Mouse (Mus musculus) heart, embryonic 11.5 days (tissue): Measurements from ENCODE around the gene Tmem135. TPM values are rescaled to one million over a fixed set of nuclear protein-coding genes. Genes with fewer than 3 reads are reported as not detected.

Experiments used
- ATAC-seq: fragments of 200-750 bp; cut with Nextera tagmentation; replicated peaks from 2 replicates; pipeline ENCODE4 v1.8.0; 2017; ENCODE audit warnings: moderate library complexity; ENCODE audit not compliant: insufficient number of reproducible peaks, low FRiP score, low TSS enrichment
- H3K27ac ChIP-seq: fragments of 300-500 bp; sonication (generic); 2 replicates; pipeline ENCODE4 v1.5.1; 2014; ENCODE audit warnings: mild to moderate bottlenecking, low read depth, low read length
- H3K27me3 ChIP-seq: fragments of 300-500 bp; sonication (generic); 2 replicates; pipeline ENCODE4 v1.6.1; 2014; ENCODE audit warnings: mild to moderate bottlenecking, low read length, mixed read lengths; ENCODE audit not compliant: control insufficient read depth, insufficient read depth
- H3K36me3 ChIP-seq: fragments of 300-500 bp; sonication (generic); 2 replicates; pipeline ENCODE4 v1.6.1; 2014; ENCODE audit warnings: mild to moderate bottlenecking, low read length, moderate library complexity, mixed read lengths; ENCODE audit not compliant: control insufficient read depth, insufficient read depth
- H3K4me1 ChIP-seq: fragments of 300-500 bp; sonication (generic); 2 replicates; pipeline ENCODE4 v1.6.1; 2014; ENCODE audit warnings: low read length; ENCODE audit not compliant: control insufficient read depth, insufficient read depth
- H3K4me2 ChIP-seq: fragments of 300-500 bp; sonication (generic); 2 replicates; pipeline ENCODE4 v1.6.1; 2014; ENCODE audit warnings: mild to moderate bottlenecking, moderate library complexity
- H3K4me3 ChIP-seq: fragments of 300-500 bp; sonication (generic); 2 replicates; pipeline ENCODE4 v1.5.1; 2014; ENCODE audit warnings: low read depth, low read length
- H3K9ac ChIP-seq: fragments of 300-500 bp; sonication (generic); 2 replicates; pipeline ENCODE4 v1.6.1; 2014; ENCODE audit warnings: mild to moderate bottlenecking, low read depth, low read length, moderate library complexity
- H3K9me3 ChIP-seq: fragments of 300-500 bp; sonication (generic); replicated peaks from 2 replicates; pipeline ENCODE4 v1.6.1; 2016; ENCODE audit warnings: low read length; ENCODE audit not compliant: control insufficient read depth
- WGBS: fragments of 180-500 bp; shearing (Covaris S2); extraction: QIAGEN DNeasy Blood & Tissue Kit; methylation state at CpG from one replicate; pipeline ENCODE4 v1.1.7; 2014; ENCODE audit not compliant: insufficient replicate concordance; 5-methylcytosine and 5-hydroxymethylcytosine counted together
- polyA plus RNA-seq: library from polyadenylated mRNA; unstranded; fragments of >200 nt; fragmentation: Nextera tagmentation; extraction: Ambion mirVana; gene quantifications from 2 replicates; pipeline ENCODE4 v1.2.1, GENCODE M21; 2014

Tmem135 gene
- polyA plus RNA-seq, 1 experiment from 2014 or later, result 27.2 TPM

DNA sequence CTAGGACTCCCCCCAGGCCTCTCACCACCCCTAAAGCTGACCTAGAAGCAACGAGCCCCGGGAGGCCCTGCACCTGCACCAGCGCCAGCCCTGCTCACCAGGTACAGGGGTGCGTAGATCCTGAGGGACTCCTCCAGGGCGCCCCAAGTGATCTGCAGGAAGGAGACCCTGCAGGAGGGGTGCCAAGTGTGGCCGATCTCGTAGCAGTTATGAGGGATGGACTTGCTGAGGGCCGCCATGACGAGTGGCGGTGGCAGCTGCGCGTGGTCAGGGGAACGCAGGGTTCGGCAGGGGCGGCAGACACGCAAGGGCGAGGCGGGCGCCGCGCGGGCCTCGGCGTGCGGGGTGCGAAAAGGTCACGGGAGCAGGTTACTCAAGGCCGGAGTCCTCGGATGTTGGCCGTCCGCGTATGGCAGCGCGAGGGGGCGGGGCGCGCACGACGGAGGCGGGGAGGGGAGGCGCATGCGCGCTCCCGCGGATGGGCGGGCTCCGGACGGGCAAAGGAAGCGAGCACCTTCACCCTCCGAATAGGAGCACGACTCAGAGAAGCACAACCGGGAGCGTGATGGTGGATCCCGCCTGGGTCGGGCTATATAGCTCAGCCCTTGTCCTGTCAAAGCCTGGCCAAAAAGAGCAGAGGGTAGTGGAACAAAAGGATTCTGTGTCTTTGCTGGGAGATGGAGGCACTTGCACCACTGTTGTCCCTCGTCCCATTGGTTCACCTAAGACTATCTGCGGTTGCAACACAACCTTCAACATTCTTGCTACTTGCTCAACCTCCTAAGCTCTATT, 65.5 kb downstream of the Tmem135 start:
- Histone ChIP-seq H3K36me3 (no peaks in the 10 kb centered on the region), H3K9ac (peak overlapping the region; percentile 87), H3K27me3 (no peaks in the 10 kb centered on the region), H3K4me1 (peaks cover 15% of the 10 kb centered on the region), H3K4me2 (peak overlapping the region; percentile 86), H3K9me3 (no peaks in the 10 kb centered on the region), H3K27ac (peak overlapping the region; percentile 60), H3K4me3 (peak overlapping the region; percentile 75)
- ATAC-seq, result peak; percentile 92
- WGBS, result 1% methylated on average over 50 of the region's 57 CpGs

DNA sequence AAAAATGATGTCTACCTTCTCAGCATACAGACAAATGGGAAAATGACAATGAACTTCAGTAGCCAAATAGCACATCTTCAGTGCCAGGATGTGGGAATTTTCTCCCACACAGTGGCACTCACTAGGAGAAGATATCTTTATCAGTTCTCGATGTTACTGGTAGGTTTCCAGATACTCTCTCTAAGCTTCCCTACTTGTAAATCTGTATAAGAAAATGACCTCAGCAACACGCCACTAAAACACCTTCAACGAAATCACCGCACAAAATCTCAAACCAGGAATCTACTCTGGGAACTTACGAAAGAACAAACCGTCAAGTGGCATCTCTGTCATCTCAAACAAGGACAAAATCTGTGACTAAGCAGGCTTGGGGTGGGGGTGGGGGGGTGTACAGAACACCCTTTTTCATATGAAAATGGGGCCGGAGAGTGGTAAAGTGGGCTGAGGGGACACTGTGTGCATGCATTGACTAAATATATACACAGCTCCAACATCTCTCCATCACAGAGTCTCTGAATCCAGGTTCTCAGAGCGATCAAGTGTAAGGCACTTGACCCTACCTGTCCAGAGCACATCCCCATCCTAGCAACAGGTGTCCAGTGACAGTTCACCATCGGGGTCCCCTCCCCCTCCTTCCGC, 66.2 kb downstream of the Tmem135 start:
- H3K27ac ChIP-seq, result peak overlapping the region; percentile 60; the same call in 1 of the 2 replicates
- H3K4me2 ChIP-seq, result peak overlapping the region; percentile 86
- 32% methylated on average over 10 of the region's 10 CpGs for WGBS
- H3K36me3 ChIP-seq, result no peaks in the 10 kb centered on the region
- H3K9ac ChIP-seq, result peak overlapping the region; percentile 87
- H3K4me3 ChIP-seq, result peak overlapping the region; percentile 75
- peaks cover 15% of the 10 kb centered on the region for H3K4me1 ChIP-seq
- no peaks in the 10 kb centered on the region for H3K27me3 ChIP-seq
- H3K9me3 ChIP-seq, result no peaks in the 10 kb centered on the region
- ATAC-seq, result no peak; the same call in 1 of the 2 replicates

DNA sequence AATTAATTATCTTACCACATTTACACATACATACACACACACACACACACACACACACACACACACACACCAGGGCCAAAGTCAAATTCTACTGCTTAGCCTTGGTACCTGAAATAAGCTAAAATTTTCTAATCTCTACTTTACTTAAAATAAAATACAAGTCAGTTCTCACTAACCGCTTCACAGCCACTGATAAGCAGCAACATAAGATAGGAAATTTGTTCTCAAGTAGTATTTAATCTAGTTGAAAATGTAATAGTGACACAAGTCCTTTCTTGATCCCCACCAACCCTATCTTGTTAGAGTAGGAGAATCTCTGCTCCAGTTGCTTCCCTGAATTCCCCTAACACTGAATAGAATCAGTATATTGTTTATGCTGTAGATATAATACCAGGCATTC, 67.6 kb downstream of the Tmem135 start:
- H3K9ac ChIP-seq, result no peak overlapping the region
- no peak overlapping the region for H3K27ac ChIP-seq
- no peaks in the 10 kb centered on the region for H3K36me3 ChIP-seq
- H3K9me3 ChIP-seq, result no peaks in the 10 kb centered on the region
- H3K4me1 ChIP-seq, result peaks cover 19% of the 10 kb centered on the region
- WGBS, result 56% methylated on average over 1 of the region's 1 CpGs
- H3K4me2 ChIP-seq, result no peak overlapping the region
- H3K27me3 ChIP-seq, result no peaks in the 10 kb centered on the region
- H3K4me3 ChIP-seq, result no peak overlapping the region
- ATAC-seq, result no peak

DNA sequence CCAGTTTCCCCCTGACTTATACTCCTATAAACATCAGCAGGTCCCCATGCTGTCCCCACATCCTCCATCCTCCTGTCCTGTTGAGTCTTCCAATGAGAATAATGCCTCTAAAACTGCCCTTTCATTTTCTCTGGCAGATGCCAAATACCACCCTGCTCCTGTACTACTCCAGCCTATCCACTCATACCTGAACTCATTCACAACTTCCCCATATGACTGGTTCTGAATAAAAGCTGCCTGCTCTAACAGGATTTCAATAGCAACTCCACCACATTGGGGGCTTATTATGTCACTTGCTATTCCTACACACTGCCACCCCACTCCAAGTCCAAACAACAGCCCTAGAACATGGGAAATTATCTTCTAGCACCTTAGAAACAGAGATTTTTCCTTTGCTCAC, 68.7 kb downstream of the Tmem135 start:
- no peak for ATAC-seq
- no peak overlapping the region for H3K9ac ChIP-seq
- no peaks in the 10 kb centered on the region for H3K9me3 ChIP-seq
- no peak overlapping the region for H3K27ac ChIP-seq
- H3K4me1 ChIP-seq, result peaks cover 19% of the 10 kb centered on the region
- no peak overlapping the region for H3K4me3 ChIP-seq
- H3K4me2 ChIP-seq, result no peak overlapping the region
- no peaks in the 10 kb centered on the region for H3K27me3 ChIP-seq
- H3K36me3 ChIP-seq, result no peaks in the 10 kb centered on the region; the same call in 1 of the 2 replicates

DNA sequence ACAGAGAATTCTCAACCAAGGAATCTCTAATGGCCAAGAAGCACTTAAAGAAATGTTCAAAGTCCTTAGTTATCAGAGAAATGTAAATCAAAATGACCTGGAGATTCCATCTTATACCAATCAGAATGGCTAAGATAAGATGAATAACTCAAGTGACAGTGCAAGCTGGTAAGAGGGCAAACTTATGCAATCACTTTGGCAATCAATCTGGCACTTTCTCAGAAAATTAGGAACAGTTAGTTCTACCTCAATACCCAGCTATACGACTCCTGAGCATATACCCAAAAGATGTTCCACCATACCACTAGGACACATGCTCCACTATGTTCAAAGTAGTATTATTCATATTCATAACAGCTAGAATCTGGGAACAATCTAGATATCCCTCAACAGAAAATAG, 74.1 kb downstream of the Tmem135 start:
- Histone ChIP-seq H3K36me3 (no peaks in the 10 kb centered on the region; the same call in 1 of the 2 replicates), H3K9ac (no peak overlapping the region), H3K4me2 (no peak overlapping the region), H3K9me3 (no peaks in the 10 kb centered on the region), H3K27me3 (no peaks in the 10 kb centered on the region), H3K27ac (no peak overlapping the region), H3K4me1 (peaks cover 13% of the 10 kb centered on the region), H3K4me3 (no peak overlapping the region)
- WGBS, result 85% methylated on average over 1 of the region's 1 CpGs
- no peak for ATAC-seq

DNA sequence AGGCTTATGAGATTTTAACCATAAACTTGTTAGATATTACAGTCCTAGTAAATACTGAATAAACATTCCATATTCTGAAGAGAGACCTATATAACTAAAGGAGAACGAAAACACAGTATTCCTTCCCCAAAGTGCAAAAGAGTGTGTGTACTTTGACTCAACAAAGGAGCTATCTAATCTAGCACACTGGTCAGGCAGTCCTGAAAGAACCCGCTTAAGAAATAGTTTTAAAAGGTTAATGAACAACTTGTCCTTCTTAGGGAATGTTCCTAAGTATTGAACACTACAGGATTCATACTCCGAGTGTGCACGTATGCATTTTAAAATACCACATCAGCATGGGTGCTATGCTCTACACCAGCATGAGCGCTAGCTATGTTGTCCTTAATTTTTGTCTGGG, 76.3 kb downstream of the Tmem135 start:
- no peak overlapping the region for H3K9ac ChIP-seq
- ATAC-seq, result no peak
- H3K4me2 ChIP-seq, result no peak overlapping the region
- no peak overlapping the region for H3K4me3 ChIP-seq
- WGBS, result 78% methylated on average over 5 of the region's 5 CpGs
- H3K4me1 ChIP-seq, result peaks cover 13% of the 10 kb centered on the region
- no peaks in the 10 kb centered on the region for H3K9me3 ChIP-seq
- H3K27me3 ChIP-seq, result no peaks in the 10 kb centered on the region
- H3K36me3 ChIP-seq, result no peaks in the 10 kb centered on the region; the same call in 1 of the 2 replicates
- no peak overlapping the region for H3K27ac ChIP-seq

DNA sequence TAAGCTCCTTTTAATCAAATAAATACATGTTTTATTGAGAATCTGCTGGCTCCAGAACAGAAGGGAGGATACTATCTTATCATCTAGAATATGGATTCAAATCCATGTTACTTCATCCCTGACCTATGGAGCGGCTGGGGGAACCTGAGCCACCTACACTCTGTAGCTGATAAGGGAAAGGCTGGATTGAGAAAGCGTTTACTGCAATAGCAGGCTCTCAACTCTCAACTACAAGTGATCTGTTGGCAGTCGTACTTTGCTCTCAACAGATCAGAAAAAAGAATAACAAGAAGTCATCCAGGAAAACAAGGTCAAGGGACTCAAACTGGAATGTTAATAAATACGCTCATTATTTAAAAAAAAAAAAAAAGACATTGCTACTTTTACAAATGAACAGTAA, 77.3 kb downstream of the Tmem135 start:
- Histone ChIP-seq H3K9ac (no peak overlapping the region), H3K36me3 (no peaks in the 10 kb centered on the region; the same call in 1 of the 2 replicates), H3K27ac (no peak overlapping the region), H3K9me3 (no peaks in the 10 kb centered on the region), H3K4me3 (no peak overlapping the region), H3K4me2 (no peak overlapping the region), H3K27me3 (no peaks in the 10 kb centered on the region), H3K4me1 (peaks cover 9% of the 10 kb centered on the region)
- no peak for ATAC-seq
- 27% methylated on average over 4 of the region's 4 CpGs for WGBS

DNA sequence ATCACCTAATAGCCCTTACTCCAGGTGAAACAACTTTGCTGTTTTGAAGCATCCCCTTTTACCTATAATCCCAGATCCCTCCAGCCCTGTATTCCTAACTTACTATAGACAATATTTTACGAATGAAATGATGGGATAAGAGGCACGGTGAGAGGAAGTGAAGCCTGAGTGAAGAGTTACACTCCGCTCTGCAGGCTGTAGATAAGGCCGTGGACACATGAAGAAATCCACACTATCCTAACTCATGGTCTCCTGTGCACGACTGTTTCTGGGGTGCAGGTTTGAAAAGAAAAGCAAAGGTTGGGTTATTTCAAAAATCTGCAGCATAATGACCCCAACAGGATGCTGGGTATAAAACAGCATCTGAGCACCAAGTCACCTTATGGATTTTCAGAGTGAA, 77.8 kb downstream of the Tmem135 start:
- no peak overlapping the region for H3K27ac ChIP-seq
- no peaks in the 10 kb centered on the region for H3K27me3 ChIP-seq
- H3K4me2 ChIP-seq, result no peak overlapping the region
- H3K36me3 ChIP-seq, result no peaks in the 10 kb centered on the region; the same call in 1 of the 2 replicates
- 31% methylated on average over 5 of the region's 5 CpGs for WGBS
- H3K9ac ChIP-seq, result no peak overlapping the region
- no peak overlapping the region for H3K4me3 ChIP-seq
- no peak for ATAC-seq
- no peaks in the 10 kb centered on the region for H3K9me3 ChIP-seq
- H3K4me1 ChIP-seq, result peaks cover 9% of the 10 kb centered on the region
